Mouse (Mus musculus): ENCODE measurements around the gene Adam22. TPM values are rescaled to one million over a fixed set of nuclear protein-coding genes. Genes with fewer than 3 reads are reported as not detected.

Gene Adam22
- total RNA-seq, 2 experiments from 2014 or later = 5.6 to 7.2 TPM

DNA sequence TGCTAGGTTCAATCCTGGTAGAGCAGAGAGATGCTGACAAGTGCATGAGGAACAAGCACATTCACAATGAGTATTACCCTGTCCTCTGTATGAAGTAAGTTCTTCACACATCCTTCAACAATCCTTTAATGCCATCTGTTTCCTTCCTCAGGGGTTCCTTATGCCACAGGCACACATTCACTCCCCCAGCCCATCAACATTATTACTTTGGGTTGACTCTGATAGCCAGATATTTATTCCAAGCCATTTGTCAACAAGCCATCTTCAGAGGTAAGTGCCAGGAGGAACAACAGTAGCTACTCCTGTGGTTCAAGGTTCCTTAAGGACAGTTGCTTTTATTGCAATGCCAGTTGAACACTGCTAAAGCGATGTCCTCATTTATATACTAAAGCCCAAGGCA, 216.3 kb downstream of the Adam22 start:
- no peak for DNase-seq

DNA sequence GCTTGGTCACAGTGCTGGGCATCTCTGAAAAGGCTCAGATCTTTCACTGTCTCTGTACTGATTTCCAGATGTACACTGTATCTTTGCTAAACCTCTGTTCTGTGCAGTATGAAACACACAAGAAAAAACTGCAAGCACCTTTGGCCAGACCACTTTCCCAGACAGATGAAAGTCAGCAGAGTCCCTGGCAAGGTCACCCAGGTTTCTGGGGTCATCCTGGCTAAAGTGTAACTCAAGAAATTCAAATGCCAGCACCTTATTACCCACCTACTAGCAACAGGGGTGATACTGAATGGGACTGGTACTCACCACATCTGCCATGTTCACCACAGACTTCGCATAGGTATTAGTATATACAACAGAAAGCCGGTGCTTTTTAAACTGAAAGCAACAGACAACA, 221.8 kb downstream of the Adam22 start:
- DNase-seq = no peak

DNA sequence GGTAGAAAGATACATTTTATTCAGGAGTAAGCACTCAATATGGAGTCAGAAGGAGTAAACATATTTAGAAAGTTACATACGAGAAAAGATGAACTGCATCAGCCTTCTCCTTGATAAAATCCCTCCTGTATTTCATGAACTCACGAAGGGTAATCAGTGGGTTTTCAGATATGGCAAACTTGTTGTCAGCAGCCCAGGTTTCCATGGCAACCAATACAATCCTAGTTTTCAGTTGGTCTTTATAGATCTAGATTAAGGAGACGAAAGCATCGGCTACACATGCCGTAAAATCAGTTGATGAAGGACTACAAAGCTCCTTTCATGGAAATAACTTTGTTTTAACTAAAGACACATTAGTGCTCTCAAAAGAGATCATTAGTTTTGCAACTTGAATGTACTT, 222.5 kb downstream of the Adam22 start:
- DNase-seq = no peak

DNA sequence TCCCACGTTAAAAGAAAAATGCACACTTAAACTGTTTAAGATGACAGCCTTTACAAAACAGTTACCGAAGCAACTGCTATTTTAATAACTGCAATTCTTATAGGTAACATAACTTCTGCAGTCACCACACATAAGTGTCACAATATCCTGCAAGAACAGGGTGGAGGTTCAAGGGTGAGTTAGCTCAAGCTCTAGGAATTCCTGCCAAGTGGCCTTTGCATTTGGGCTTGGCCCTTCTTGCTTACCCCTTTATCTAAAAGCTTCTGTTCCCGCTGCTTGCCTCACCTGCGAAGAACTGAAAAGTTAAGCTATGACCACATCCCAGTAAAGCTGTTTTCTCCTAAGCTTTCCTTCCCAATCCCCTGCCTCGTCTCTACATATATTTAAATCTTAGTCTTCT, 235.4 kb downstream of the Adam22 start:
- DNase-seq = no peak

DNA sequence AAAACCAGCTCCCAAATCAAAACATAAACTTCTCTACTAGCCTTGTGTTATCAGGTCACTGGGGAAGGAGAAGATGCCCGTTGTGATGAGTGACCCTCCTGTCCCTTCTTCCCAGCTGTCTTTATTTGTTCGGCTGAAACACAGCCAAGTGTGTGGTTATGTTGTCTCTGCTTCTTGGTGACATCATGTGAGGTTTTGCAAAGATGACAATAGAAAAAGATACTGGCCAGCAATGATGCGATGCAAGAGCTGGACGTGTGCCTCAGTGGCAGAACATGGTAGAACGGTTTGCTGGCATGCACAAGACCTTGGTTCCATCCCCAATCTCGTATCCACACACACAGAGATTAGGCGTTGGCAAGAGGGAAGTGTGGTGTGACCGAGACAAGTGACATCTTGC, 236.0 kb downstream of the Adam22 start:
- no peak for DNase-seq

GRCm38 (mm10) chr5:8129750-8130149, 238.2 kb downstream of the Adam22 start:
- no peak for DNase-seq

- no peak for DNase-seq
These were observed 247.0 kb downstream of the Adam22 start for GRCm38 (mm10) chr5:8120926-8121325.

DNA sequence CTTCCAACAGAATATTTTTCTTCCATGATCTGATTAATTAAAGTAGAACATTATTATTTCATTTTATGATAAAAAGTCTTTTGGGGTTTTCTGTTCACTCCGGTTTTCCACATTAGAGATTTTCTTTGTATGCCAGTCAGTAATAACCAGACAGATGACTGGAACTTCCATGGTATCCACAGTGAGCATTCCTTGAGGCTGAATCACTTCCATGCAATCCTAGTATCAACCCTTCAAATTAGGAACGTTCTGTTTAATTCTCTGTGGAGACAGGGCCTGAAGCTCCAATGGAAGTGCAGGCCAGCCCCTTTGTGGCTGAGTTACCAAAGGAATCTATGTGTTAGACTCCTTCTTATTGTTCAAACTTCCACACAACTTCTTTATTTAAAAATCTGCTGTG, 247.9 kb downstream of the Adam22 start:
- DNase-seq = no peak

- DNase-seq = no peak
These were observed 251.3 kb downstream of the Adam22 start for GRCm38 (mm10) chr5:8116561-8117168.

- no peak for DNase-seq
These were observed 255.7 kb downstream of the Adam22 start for GRCm38 (mm10) chr5:8112246-8112645.

- DNase-seq = no peak
These were observed 256.3 kb downstream of the Adam22 start for GRCm38 (mm10) chr5:8111691-8112090.

- DNase-seq = no peak
These were observed 272.3 kb downstream of the Adam22 start for GRCm38 (mm10) chr5:8095689-8096088.

GRCm38 (mm10) chr5:8094921-8095320, 273.0 kb downstream of the Adam22 start:
- DNase-seq = no peak

DNA sequence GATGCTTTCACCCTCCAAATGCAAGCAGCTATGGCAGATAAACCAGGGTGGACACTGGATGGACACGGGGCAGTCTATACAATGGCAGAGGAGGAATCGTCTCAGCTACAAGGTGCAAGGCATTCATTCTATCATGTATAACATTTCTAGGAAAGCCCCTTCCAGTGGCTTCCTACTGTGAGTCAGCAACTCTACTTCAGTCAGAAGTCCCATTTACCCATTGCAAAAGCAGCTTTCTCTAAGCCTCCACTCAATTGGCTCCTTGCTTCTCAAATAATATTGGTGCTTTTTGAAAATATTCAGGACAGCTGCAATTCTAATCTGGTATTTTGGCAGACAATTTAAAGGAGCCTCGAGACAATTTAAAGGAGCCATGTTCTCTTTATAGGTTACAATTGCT, 279.8 kb downstream of the Adam22 start:
- no peak for DNase-seq

DNA sequence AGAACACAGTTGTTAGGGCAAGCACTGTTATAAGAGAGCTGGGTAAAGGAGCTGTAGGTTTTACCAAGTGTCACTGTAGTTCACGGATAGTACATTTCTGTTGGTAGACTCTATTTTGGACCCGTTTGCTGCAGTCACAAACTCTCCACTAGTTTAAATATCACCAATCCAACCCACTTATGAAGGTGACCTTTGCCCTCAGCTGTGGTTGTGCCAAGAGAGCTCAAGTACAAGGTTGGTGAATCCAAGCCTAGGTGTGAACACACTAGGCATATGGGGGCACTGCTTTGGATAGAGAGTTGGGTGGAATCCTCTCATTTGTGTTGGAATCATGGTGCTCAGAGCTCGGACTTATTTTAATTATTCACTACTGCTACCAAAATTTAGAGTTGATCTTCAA, 282.3 kb downstream of the Adam22 start:
- DNase-seq = no peak

DNA sequence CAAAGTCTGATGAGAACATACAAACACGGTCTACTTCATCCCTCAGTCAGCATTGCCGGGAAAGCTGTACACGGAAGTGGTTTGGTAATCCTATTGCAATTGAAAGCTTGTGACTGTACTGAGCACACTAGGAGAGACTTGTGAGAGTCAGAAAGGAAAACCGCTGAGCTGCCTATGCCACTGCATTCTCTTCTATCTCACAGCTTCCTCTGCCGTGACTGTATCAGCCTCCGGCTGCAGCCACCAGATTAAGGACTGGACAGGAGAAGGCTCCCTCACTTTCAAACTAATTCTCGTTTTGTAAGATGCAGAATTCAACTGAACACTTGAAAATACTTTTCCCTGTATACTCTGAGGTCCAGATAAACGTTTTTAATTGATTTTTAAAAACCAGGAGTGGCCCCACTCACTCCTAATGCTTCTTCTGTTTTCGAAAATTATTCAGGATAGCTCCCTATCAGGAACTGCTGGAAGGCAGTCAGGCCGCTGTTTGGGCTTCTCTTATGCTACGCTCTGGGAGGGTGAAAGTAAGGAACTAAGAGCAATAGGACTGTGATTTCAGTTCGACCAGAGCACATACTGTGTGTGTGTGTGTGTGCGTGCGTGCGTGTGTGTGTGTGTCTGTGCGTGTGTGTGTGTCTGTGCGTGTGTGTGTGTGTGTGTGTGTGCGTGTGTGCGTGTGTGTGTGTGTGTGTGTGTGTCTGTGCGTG, 285.0 kb downstream of the Adam22 start:
- DNase-seq = no peak

DNA sequence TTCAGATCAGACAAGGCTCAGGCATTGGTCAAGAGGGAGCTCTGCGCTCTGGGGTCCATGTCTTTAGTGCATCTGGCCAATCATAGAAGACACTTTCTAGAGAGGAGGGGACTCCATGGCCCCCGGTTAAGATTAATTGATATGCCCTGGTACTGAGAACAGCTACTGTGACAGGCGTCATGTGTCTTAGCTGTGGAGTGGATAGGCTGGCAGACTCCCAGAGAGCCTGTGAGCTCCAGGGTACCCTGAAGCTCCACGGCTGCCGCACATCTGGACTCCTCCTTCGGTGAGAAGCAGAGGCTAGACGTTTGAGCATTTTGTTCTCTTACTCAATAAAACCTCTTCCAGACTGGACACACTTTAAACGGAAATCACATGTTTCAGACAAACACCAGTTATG, 290.5 kb downstream of the Adam22 start:
- DNase-seq = no peak

DNA sequence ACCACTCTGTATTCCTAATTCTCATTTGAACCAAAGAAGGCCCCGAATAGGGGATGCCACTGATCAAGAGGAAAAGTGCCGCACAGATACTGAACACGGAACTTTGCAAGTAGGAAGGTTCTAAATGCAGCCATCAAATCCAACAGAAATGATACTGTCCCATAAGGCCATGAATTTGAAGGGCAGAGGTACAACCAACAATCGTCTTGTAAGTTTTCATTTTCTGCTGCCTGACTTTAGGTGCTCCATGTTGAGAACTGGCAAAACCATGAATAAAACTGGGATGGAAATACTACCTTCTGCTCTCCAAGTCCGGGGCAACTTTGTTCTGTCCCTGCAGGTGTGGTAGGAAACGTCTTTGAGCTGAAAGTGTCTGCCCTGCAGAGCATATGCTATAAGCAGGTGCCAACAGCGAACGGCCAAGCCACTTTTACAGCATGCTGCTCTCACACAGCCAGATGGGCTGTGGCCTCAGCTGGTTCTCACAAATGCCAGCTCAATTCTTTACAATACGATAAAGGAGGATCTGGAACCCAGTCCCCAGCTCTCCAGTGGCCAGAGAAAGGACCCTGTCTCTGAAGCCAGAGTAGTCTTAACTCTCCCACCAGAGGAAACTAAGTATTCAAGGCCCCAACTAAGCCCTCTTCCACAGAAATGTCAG, 293.9 kb downstream of the Adam22 start:
- no peak for DNase-seq

- no peak for DNase-seq
These were observed 294.6 kb downstream of the Adam22 start for GRCm38 (mm10) chr5:8073406-8073805.

GRCm38 (mm10) chr5:8063207-8063606, 304.8 kb downstream of the Adam22 start:
- no peak for DNase-seq

GRCm38 (mm10) chr5:8062469-8062868, 305.5 kb downstream of the Adam22 start:
- no peak for DNase-seq

- DNase-seq = no peak
These were observed 309.9 kb downstream of the Adam22 start for GRCm38 (mm10) chr5:8058056-8058455.

GRCm38 (mm10) chr5:8057018-8057323, 311.0 kb downstream of the Adam22 start:
- DNase-seq = no peak
